8 mouse cellular contexts compared by ENCODE assay signal in the genomic region with DNA sequence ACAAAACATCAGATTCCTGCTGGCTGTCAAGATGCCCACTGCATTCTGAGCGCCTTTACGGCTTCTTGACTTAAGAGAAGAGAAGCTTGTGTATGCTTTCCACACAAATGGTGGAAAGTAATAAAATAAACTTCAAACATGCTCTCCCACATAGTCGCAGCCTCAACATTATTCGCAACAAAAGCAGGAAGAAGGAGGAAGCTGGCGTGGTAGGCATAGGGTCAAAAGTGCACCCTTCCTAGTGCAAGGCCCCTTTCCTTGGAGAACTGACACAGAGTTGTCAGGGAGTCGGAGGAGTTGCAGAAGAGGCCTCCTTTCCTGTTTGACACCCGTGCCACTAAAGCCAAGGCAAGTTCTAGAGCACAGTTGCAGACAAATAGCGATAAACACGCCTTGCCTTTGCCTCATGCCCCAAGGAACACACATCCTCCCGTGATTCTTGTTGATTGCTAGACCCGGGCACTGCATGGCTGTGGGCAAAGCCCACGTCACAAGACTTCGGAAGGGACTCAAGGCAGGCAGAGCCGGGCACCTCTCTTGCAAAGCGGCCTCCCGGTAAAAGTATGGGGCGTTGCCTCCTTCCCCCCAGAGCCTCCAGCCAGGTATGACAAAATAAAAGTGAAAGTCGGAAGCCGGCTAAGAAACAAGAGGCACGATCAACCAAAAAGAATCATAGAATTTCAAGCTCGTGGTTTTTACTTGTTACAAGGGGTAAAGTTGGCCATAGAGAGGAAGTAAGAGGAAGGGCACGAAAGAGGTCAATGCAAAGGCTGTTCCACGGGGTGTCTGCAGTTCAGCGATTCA. TPM values are rescaled to one million over a fixed set of nuclear protein-coding genes. Genes with fewer than 3 reads are reported as not detected.
DNase-seq lines count a peak whose midpoint lies in the region; ATAC-seq and TF ChIP-seq lines count a peak whose summit lies in the region.

No protein-coding gene starts in this region.

- peak overlapping the region; percentile 93 for H3K4me2 ChIP-seq in limb, embryonic 11.5 days (ENCODE audit: low read depth, severe bottlenecking)
- H3K4me2 ChIP-seq in neural tube, embryonic 11.5 days (ENCODE audit: low read depth), result peak overlapping the region; percentile 96

- ATAC-seq in limb, embryonic 11.5 days (ENCODE audit: insufficient number of reproducible peaks, low FRiP score, low TSS enrichment, low read depth), result no peak
- ATAC-seq in neural tube, embryonic 11.5 days (ENCODE audit: insufficient read depth, low FRiP score, low TSS enrichment), result no peak

- TF ChIP-seq POLR2A in liver, adult 2 months (IDR thresholded peaks at IDR 0.05; ENCODE audit: extremely low read depth, insufficient read depth, low read length), result no peak
- no peak for TF ChIP-seq POLR2A in embryonic fibroblast, embryonic 13.5 days (IDR thresholded peaks at IDR 0.05; ENCODE audit: low read depth, low read length)

- peaks cover 4% of the 10 kb centered on the region; the same call in 1 of the 2 replicates for H3K4me1 ChIP-seq in liver, adult 2 months (ENCODE audit: control insufficient read depth, insufficient read depth, low read length)
- H3K4me1 ChIP-seq in embryonic fibroblast, embryonic 13.5 days (ENCODE audit: control insufficient read depth, insufficient read depth, low read length), result no peaks in the 10 kb centered on the region
- peaks cover 16% of the 10 kb centered on the region for H3K4me1 ChIP-seq in limb, embryonic 11.5 days (ENCODE audit: control insufficient read depth, insufficient read depth, low read length)
- H3K4me1 ChIP-seq in neural tube, embryonic 11.5 days (ENCODE audit: control insufficient read depth, insufficient read depth, low read length), result peaks cover 13% of the 10 kb centered on the region

- peak overlapping the region; percentile 91 for H3K9ac ChIP-seq in liver, adult 2 months (ENCODE audit: low read depth, low read length)
- H3K9ac ChIP-seq in limb, embryonic 11.5 days (ENCODE audit: low read length), result no peak overlapping the region
- no peak overlapping the region; the same call in 1 of the 2 replicates for H3K9ac ChIP-seq in neural tube, embryonic 11.5 days (ENCODE audit: low read length)

- peak overlapping the region; percentile 81 for H3K4me3 ChIP-seq in liver, adult 2 months (ENCODE audit: insufficient read depth, low read depth, low read length)
- peak overlapping the region; percentile 30; the same call in 1 of the 2 replicates for H3K4me3 ChIP-seq in embryonic fibroblast, embryonic 13.5 days (ENCODE audit: insufficient read depth, low read length)
- H3K4me3 ChIP-seq in limb, embryonic 11.5 days (ENCODE audit: low read depth, low read length), result peak overlapping the region; percentile 53
- peak overlapping the region; percentile 52; the same call in 1 of the 2 replicates for H3K4me3 ChIP-seq in neural tube, embryonic 11.5 days (ENCODE audit: low read depth, low read length)

- H3K79me2 ChIP-seq in liver, adult 2 months (ENCODE audit: control insufficient read depth, insufficient read depth, low read length), result peaks cover 15% of the 10 kb centered on the region

- WGBS in liver, adult 2 months, result 17% methylated on average over 24 of the region's 24 CpGs
- WGBS in limb, embryonic 11.5 days, result 4% methylated on average over 24 of the region's 24 CpGs
- 3% methylated on average over 24 of the region's 24 CpGs for WGBS in neural tube, embryonic 11.5 days

- no peak for DNase-seq in liver, adult 2 months (ENCODE audit: extremely low read depth, low read depth, low spot score)
- DNase-seq in liver, result no peak
- peak; percentile 44 for DNase-seq in limb, embryonic 11.5 days (ENCODE audit: low spot score)
- peak; percentile 40 for DNase-seq in neural tube, embryonic 11.5 days (ENCODE audit: low spot score)
- DNase-seq in cerebellum, postnatal 14 days, result no peak
- DNase-seq in cerebellum, adult 9-11 months, result no peak
- no peak for DNase-seq in testis, postnatal 14 days (ENCODE audit: low spot score)

- H3K27ac ChIP-seq in liver, adult 2 months (replicated peaks; ENCODE audit: insufficient read depth, low read depth, low read length), result peak overlapping the region; percentile 98
- no peak overlapping the region for H3K27ac ChIP-seq in embryonic fibroblast, embryonic 13.5 days (ENCODE audit: insufficient read depth, low read length)
- H3K27ac ChIP-seq in limb, embryonic 11.5 days (replicated peaks; ENCODE audit: low read depth, low read length), result no peak overlapping the region
- H3K27ac ChIP-seq in neural tube, embryonic 11.5 days (ENCODE audit: low read depth, low read length), result no peak overlapping the region

- no peaks in the 10 kb centered on the region for H3K27me3 ChIP-seq in liver, adult 2 months (ENCODE audit: control insufficient read depth, insufficient read depth, low read length)
- peaks cover 78% of the 10 kb centered on the region for H3K27me3 ChIP-seq in limb, embryonic 11.5 days (ENCODE audit: control insufficient read depth, insufficient read depth, low read length)
- H3K27me3 ChIP-seq in neural tube, embryonic 11.5 days (ENCODE audit: control insufficient read depth, insufficient read depth, low read length), result peaks cover 78% of the 10 kb centered on the region

- TF ChIP-seq CTCF in liver, adult 2 months (IDR thresholded peaks at IDR 0.05; ENCODE audit: low read depth, low read length), result no peak
- no peak for TF ChIP-seq CTCF in embryonic fibroblast, embryonic 13.5 days (IDR thresholded peaks at IDR 0.05; ENCODE audit: borderline replicate concordance, insufficient read depth, low read length)

- no peaks in the 10 kb centered on the region for H3K36me3 ChIP-seq in liver, adult 2 months (ENCODE audit: control insufficient read depth, insufficient read depth, low read length)
- H3K36me3 ChIP-seq in limb, embryonic 11.5 days (ENCODE audit: control insufficient read depth, insufficient read depth, low read length), result no peaks in the 10 kb centered on the region
- no peaks in the 10 kb centered on the region for H3K36me3 ChIP-seq in neural tube, embryonic 11.5 days (ENCODE audit: control insufficient read depth, insufficient read depth, low read length)

- H3K9me3 ChIP-seq in limb, embryonic 11.5 days (ENCODE audit: control insufficient read depth, low read length), result no peaks in the 10 kb centered on the region
- 0 out of 2 replicates have a peak, but pooled peaks cover 3% of the 10 kb centered on the region for H3K9me3 ChIP-seq in neural tube, embryonic 11.5 days (ENCODE audit: control insufficient read depth, low read length)

RNA-seq across cellular contexts. Expression of gene Foxq1, which starts 1.2 kb away (rescaled TPM):
- 1.6 and 3.9 TPM in 2 replicates for total RNA-seq in liver, adult 2 months (2014; rRNA removed)
- polyA plus RNA-seq in liver, adult 2 months (2012; rRNA removed), result 5.1 and 10.2 TPM in 2 replicates
- polyA plus RNA-seq in embryonic fibroblast, embryonic 13.5 days (2011; ENCODE audit: insufficient read length, low read depth, missing spikeins), result 0.10 and 0.14 TPM in 2 replicates
- polyA plus RNA-seq in limb, embryonic 11.5 days (2014; fragmentation: Nextera tagmentation; extraction: Ambion mirVana), result 0.08 and 0.11 TPM in 2 replicates
- 1.7 and 1.9 TPM in 2 replicates for polyA plus RNA-seq in neural tube, embryonic 11.5 days (2014; fragmentation: Nextera tagmentation; extraction: Ambion mirVana)

RNA-seq across cellular contexts. Expression of gene A530084C06Rik, which starts 2.0 kb away (rescaled TPM):
- total RNA-seq in liver, adult 2 months (2014; rRNA removed), result 0.46 and 0.60 TPM in 2 replicates
- polyA plus RNA-seq in liver, adult 2 months (2012; rRNA removed), result 0.21 and 0.25 TPM in 2 replicates
- polyA plus RNA-seq in embryonic fibroblast, embryonic 13.5 days (2011; ENCODE audit: insufficient read length, low read depth, missing spikeins), result not detected in 2 replicates
- polyA plus RNA-seq in limb, embryonic 11.5 days (2014; fragmentation: Nextera tagmentation; extraction: Ambion mirVana), result not detected in 2 replicates
- polyA plus RNA-seq in neural tube, embryonic 11.5 days (2014; fragmentation: Nextera tagmentation; extraction: Ambion mirVana), result not detected in 2 replicates

Comparison
In these comparisons a context has a peak if more than half of its experiments do, and no peak if none do; other contexts are left out.
1. DNase-seq: peak in limb, embryonic 11.5 days (single experiment) and neural tube, embryonic 11.5 days (single experiment); none in liver, adult 2 months (single experiment), liver (single experiment), cerebellum, postnatal 14 days (0 of 2), cerebellum, adult 9-11 months (single experiment) and testis, postnatal 14 days (single experiment).
2. H3K4me3 ChIP-seq: peak in every context shown above with its lines; median percentile 81 in liver, adult 2 months; 53 in limb, embryonic 11.5 days; 52 in neural tube, embryonic 11.5 days; 30 in embryonic fibroblast, embryonic 13.5 days.